Mouse (Mus musculus): ENCODE results near the gene Mea1. TPM values are rescaled to one million over a fixed set of nuclear protein-coding genes. Genes with fewer than 3 reads are reported as not detected.

Mea1 gene
- polyA plus RNA-seq, 1 experiment from 2014 or later, result 122 TPM

- Histone ChIP-seq H3K9me3 (no peaks in the 10 kb centered on the region), H3K4me2 (no peak overlapping the region), H3K27ac (replicated peaks) (no peak overlapping the region), H3K4me1 (peaks cover 33% of the 10 kb centered on the region), H3K27me3 (replicated peaks) (peaks cover 29% of the 10 kb centered on the region), H3K36me3 (peaks cover 25% of the 10 kb centered on the region), H3K9ac (no peak overlapping the region), H3K4me3 (no peak overlapping the region)
- WGBS, result 30% methylated on average over 6 of the region's 6 CpGs
- no peak for ATAC-seq (ENCODE audit: extremely low read depth, insufficient number of reproducible peaks, low FRiP score, low TSS enrichment)
Measured at GRCm38 (mm10) chr17:46728021-46728420, 49.4 kb downstream of the Mea1 start.

GRCm38 (mm10) chr17:46728496-46728895, 49.9 kb downstream of the Mea1 start:
- peak overlapping the region; percentile 44 for H3K4me2 ChIP-seq
- peak overlapping the region; percentile 42; the same call in 1 of the 2 replicates for H3K9ac ChIP-seq
- H3K9me3 ChIP-seq, result no peaks in the 10 kb centered on the region
- H3K27ac ChIP-seq (replicated peaks), result no peak overlapping the region
- H3K36me3 ChIP-seq, result peaks cover 20% of the 10 kb centered on the region
- H3K4me1 ChIP-seq, result peaks cover 33% of the 10 kb centered on the region
- no peak overlapping the region for H3K4me3 ChIP-seq
- ATAC-seq (ENCODE audit: extremely low read depth, insufficient number of reproducible peaks, low FRiP score, low TSS enrichment), result no peak
- H3K27me3 ChIP-seq (replicated peaks), result peaks cover 29% of the 10 kb centered on the region
- 40% methylated on average over 11 of the region's 11 CpGs for WGBS

GRCm38 (mm10) chr17:46728904-46729318, 50.3 kb downstream of the Mea1 start, which contains the start of gene Gnmt:
TSS of gene Gnmt (minus strand) at chr17:46729168.
- Histone ChIP-seq H3K4me2 (peak within 1 kb of the TSS; percentile 44), H3K4me1 (peaks cover 33% of the 10 kb centered on the region), H3K9me3 (no peaks in the 10 kb centered on the region), H3K27ac (replicated peaks) (no peak within 1 kb of the TSS), H3K4me3 (peak within 1 kb of the TSS; percentile 15; the same call in 1 of the 2 replicates), H3K36me3 (peaks cover 16% of the 10 kb centered on the region), H3K9ac (peak within 1 kb of the TSS; percentile 42), H3K27me3 (replicated peaks) (peaks cover 29% of the 10 kb centered on the region)
- ATAC-seq (ENCODE audit: extremely low read depth, insufficient number of reproducible peaks, low FRiP score, low TSS enrichment), result no peak
- 18% methylated on average over 24 of the region's 24 CpGs for WGBS

Other genes with a start within 250 kb of the Mea1 start
- 1.2 TPM in 2 replicates for gene Crip3, start 249.9 kb upstream of the Mea1 start, polyA plus RNA-seq (2015; fragmentation: Nextera tagmentation; extraction: Ambion mirVana)
- gene Slc22a7, start 240.3 kb upstream of the Mea1 start, polyA plus RNA-seq (2015; fragmentation: Nextera tagmentation; extraction: Ambion mirVana), result not detected in 2 replicates
- 0.10 and 0.12 TPM in 2 replicates for gene Ttbk1, start 191.1 kb upstream of the Mea1 start, polyA plus RNA-seq (2015; fragmentation: Nextera tagmentation; extraction: Ambion mirVana)
- gene Dnph1, start 182.1 kb upstream of the Mea1 start, polyA plus RNA-seq (2015; fragmentation: Nextera tagmentation; extraction: Ambion mirVana), result 24.7 and 32.5 TPM in 2 replicates
- gene Cul9, start 132.4 kb upstream of the Mea1 start, polyA plus RNA-seq (2015; fragmentation: Nextera tagmentation; extraction: Ambion mirVana), result 4.5 and 5.0 TPM in 2 replicates
- 11.6 and 13.1 TPM in 2 replicates for gene Srf, start 122.6 kb upstream of the Mea1 start, polyA plus RNA-seq (2015; fragmentation: Nextera tagmentation; extraction: Ambion mirVana)
- 49.3 and 52.6 TPM in 2 replicates for gene Ptk7, start 49.3 kb upstream of the Mea1 start, polyA plus RNA-seq (2015; fragmentation: Nextera tagmentation; extraction: Ambion mirVana)
- 18.6 and 20.5 TPM in 2 replicates for gene Klc4, start 32.8 kb upstream of the Mea1 start, polyA plus RNA-seq (2015; fragmentation: Nextera tagmentation; extraction: Ambion mirVana)
- 98.0 and 111 TPM in 2 replicates for gene Mrpl2, start 32.6 kb upstream of the Mea1 start, polyA plus RNA-seq (2015; fragmentation: Nextera tagmentation; extraction: Ambion mirVana)
- gene Cul7, start 28.5 kb upstream of the Mea1 start, polyA plus RNA-seq (2015; fragmentation: Nextera tagmentation; extraction: Ambion mirVana), result 41.1 and 41.4 TPM in 2 replicates
- 37.6 and 40.3 TPM in 2 replicates for gene Rrp36, start 4.4 kb upstream of the Mea1 start, polyA plus RNA-seq (2015; fragmentation: Nextera tagmentation; extraction: Ambion mirVana)
- gene Klhdc3, start 2.1 kb downstream of the Mea1 start, polyA plus RNA-seq (2015; fragmentation: Nextera tagmentation; extraction: Ambion mirVana), result 136 and 148 TPM in 2 replicates
- 54.9 and 57.7 TPM in 2 replicates for gene Ppp2r5d, start 26.3 kb downstream of the Mea1 start, polyA plus RNA-seq (2015; fragmentation: Nextera tagmentation; extraction: Ambion mirVana)
- 11.6 and 12.2 TPM in 2 replicates for gene Pex6, start 32.7 kb downstream of the Mea1 start, polyA plus RNA-seq (2015; fragmentation: Nextera tagmentation; extraction: Ambion mirVana)
- 1.5 and 2.0 TPM in 2 replicates for gene Gnmt, start 50.4 kb downstream of the Mea1 start, polyA plus RNA-seq (2015; fragmentation: Nextera tagmentation; extraction: Ambion mirVana)
- 47.7 and 52.8 TPM in 2 replicates for gene Cnpy3, start 73.4 kb downstream of the Mea1 start, polyA plus RNA-seq (2015; fragmentation: Nextera tagmentation; extraction: Ambion mirVana)
- 0.23 and 0.44 TPM in 2 replicates for gene Ptcra, start 84.9 kb downstream of the Mea1 start, polyA plus RNA-seq (2015; fragmentation: Nextera tagmentation; extraction: Ambion mirVana)
- 48.8 and 56.9 TPM in 2 replicates for gene 2310039H08Rik, start 93.8 kb downstream of the Mea1 start, polyA plus RNA-seq (2015; fragmentation: Nextera tagmentation; extraction: Ambion mirVana)
- 85.1 and 101 TPM in 2 replicates for gene Rpl7l1, start 103.9 kb downstream of the Mea1 start, polyA plus RNA-seq (2015; fragmentation: Nextera tagmentation; extraction: Ambion mirVana)
- 3.0 and 3.4 TPM in 2 replicates for gene Bicral, start 179.7 kb downstream of the Mea1 start, polyA plus RNA-seq (2015; fragmentation: Nextera tagmentation; extraction: Ambion mirVana)
- 39.3 and 39.8 TPM in 2 replicates for gene Tbcc, start 211.9 kb downstream of the Mea1 start, polyA plus RNA-seq (2015; fragmentation: Nextera tagmentation; extraction: Ambion mirVana)
- not detected in 2 replicates for gene Prph2, start 231.7 kb downstream of the Mea1 start, polyA plus RNA-seq (2015; fragmentation: Nextera tagmentation; extraction: Ambion mirVana)